Mouse (Mus musculus) brain, embryonic 18.5 days (tissue): Measurements from ENCODE around the gene D430042O09Rik.
"Not testable (repeated sequence)": the region's sequence is repeated elsewhere in the genome, so short reads cannot be mapped to it uniquely, and the experiment has no call there.

ENCODE experiments used
- DNase-seq: peaks from one replicate; pipeline ENCODE4 v3.0.0-alpha.2; 2012; ENCODE audit warnings: low read depth, low spot score

D430042O09Rik gene

GRCm38 (mm10) chr7:125707593-125708022 lies at the start of gene D430042O09Rik, which contains the start of gene Gtf3c1:
D430042O09Rik (plus strand) TSS chr7:125707888.
Gtf3c1 (minus strand) TSS chr7:125707780.
- DNase-seq, result peak; percentile 97

GRCm38 (mm10) chr7:125663654-125664053 lies 44.0 kb upstream of the D430042O09Rik start:
- no peak for DNase-seq

GRCm38 (mm10) chr7:125670865-125671264 lies 36.8 kb upstream of the D430042O09Rik start:
- no peak for DNase-seq

GRCm38 (mm10) chr7:125671396-125671795 lies 36.3 kb upstream of the D430042O09Rik start:
- DNase-seq, result no peak

GRCm38 (mm10) chr7:125674916-125675315 lies 32.8 kb upstream of the D430042O09Rik start:
- DNase-seq, result no peak

- DNase-seq, result no peak
Observed at GRCm38 (mm10) chr7:125678756-125679155, 28.9 kb upstream of the D430042O09Rik start.

- no peak for DNase-seq
Observed at GRCm38 (mm10) chr7:125679936-125680335, 27.8 kb upstream of the D430042O09Rik start.

GRCm38 (mm10) chr7:125690516-125690915 lies 17.2 kb upstream of the D430042O09Rik start:
- no peak for DNase-seq

GRCm38 (mm10) chr7:125694056-125694455 lies 13.6 kb upstream of the D430042O09Rik start:
- peak; percentile 12 for DNase-seq

GRCm38 (mm10) chr7:125702791-125703190 lies 4.9 kb upstream of the D430042O09Rik start:
- DNase-seq, result no peak

- no peak for DNase-seq
Observed at GRCm38 (mm10) chr7:125707186-125707585, 502 bp upstream of the D430042O09Rik start.

- no peak for DNase-seq
Observed at GRCm38 (mm10) chr7:125708100-125708499, 412 bp downstream of the D430042O09Rik start.

GRCm38 (mm10) chr7:125713542-125714055 lies 5.9 kb downstream of the D430042O09Rik start:
- not testable (repeated sequence) for DNase-seq

GRCm38 (mm10) chr7:125714803-125715202 lies 7.1 kb downstream of the D430042O09Rik start:
- DNase-seq, result no peak

GRCm38 (mm10) chr7:125716724-125717123 lies 9.0 kb downstream of the D430042O09Rik start:
- no peak for DNase-seq

- no peak for DNase-seq
Observed at GRCm38 (mm10) chr7:125717612-125718011, 9.9 kb downstream of the D430042O09Rik start.

- DNase-seq, result no peak
Observed at GRCm38 (mm10) chr7:125720370-125720769, 12.7 kb downstream of the D430042O09Rik start.

GRCm38 (mm10) chr7:125721033-125721432 lies 13.3 kb downstream of the D430042O09Rik start:
- no peak for DNase-seq

- no peak for DNase-seq
Observed at GRCm38 (mm10) chr7:125722127-125722526, 14.4 kb downstream of the D430042O09Rik start.

- DNase-seq, result no peak
Observed at GRCm38 (mm10) chr7:125723189-125723972, 15.7 kb downstream of the D430042O09Rik start.

- no peak for DNase-seq
Observed at GRCm38 (mm10) chr7:125731679-125732078, 24.0 kb downstream of the D430042O09Rik start.

GRCm38 (mm10) chr7:125733791-125734190 lies 26.1 kb downstream of the D430042O09Rik start:
- no peak for DNase-seq
